Mouse (Mus musculus) MEL (cell line): ENCODE measurements around the gene Insig1. TPM values are rescaled to one million over a fixed set of nuclear protein-coding genes. Genes with fewer than 3 reads are reported as not detected.

ENCODE experiments used
- DNase-seq: peaks from one replicate; pipeline ENCODE4 v3.0.0; 2011; ENCODE audit warnings: low read depth, low spot score
- H3K27ac ChIP-seq: 2 replicates; pipeline ENCODE4 v1.5.1; 2012; ENCODE audit warnings: low read depth, mild to moderate bottlenecking, control low read depth, low read length, moderate library complexity; ENCODE audit not compliant: control insufficient read depth
- H3K27me3 ChIP-seq, 2 experiments: fragments of 150-350 bp in 1 of 2; sonication (generic) in 1 of 2; 2 replicates each; pipeline ENCODE4 v1.6.1; 2012; ENCODE audit warnings: low read length in 2 of 2, mild to moderate bottlenecking in 2 of 2, improper control_type of control experiment in 1 of 2, moderate library complexity in 1 of 2; ENCODE audit not compliant: insufficient read depth in 2 of 2, control insufficient read depth in 1 of 2
- H3K36me3 ChIP-seq, 2 experiments: 2 replicates each; pipeline ENCODE4 v1.6.1; 2012 to 2014; ENCODE audit warnings: low read length in 2 of 2, improper control_type of control experiment in 1 of 2, inconsistent platforms in 1 of 2, mild to moderate bottlenecking in 1 of 2; ENCODE audit not compliant: insufficient read depth in 2 of 2, control insufficient read depth in 1 of 2
- H3K4me1 ChIP-seq, 2 experiments: fragments of 150-350 bp in 1 of 2; sonication (generic) in 1 of 2; 2 replicates each; pipeline ENCODE4 v1.6.1; 2012; ENCODE audit warnings: low read length in 2 of 2, improper control_type of control experiment in 1 of 2, mild to moderate bottlenecking in 1 of 2; ENCODE audit not compliant: insufficient read depth in 2 of 2, control insufficient read depth in 1 of 2
- H3K4me3 ChIP-seq, 2 experiments: fragments of 150-350 bp in 1 of 2; sonication (generic) in 1 of 2; 2 replicates each; pipeline ENCODE4 v1.5.1; 2012; ENCODE audit warnings: low read depth in 2 of 2, low read length in 2 of 2, mild to moderate bottlenecking in 2 of 2, moderate library complexity in 2 of 2, control low read depth in 1 of 2, improper control_type of control experiment in 1 of 2; ENCODE audit not compliant: control insufficient read depth in 1 of 2, insufficient read depth in 1 of 2
- H3K79me2 ChIP-seq: 2 replicates; pipeline ENCODE4 v1.6.1; 2012; ENCODE audit warnings: mild to moderate bottlenecking, low read length, moderate library complexity; ENCODE audit not compliant: control insufficient read depth, poor library complexity, insufficient read depth
- H3K9ac ChIP-seq: 2 replicates; pipeline ENCODE4 v1.6.1; 2012; ENCODE audit warnings: low read depth, mild to moderate bottlenecking, control low read depth, low read length, moderate library complexity; ENCODE audit not compliant: control insufficient read depth, poor library complexity, severe bottlenecking
- H3K9me3 ChIP-seq: fragments of 150-350 bp; sonication (generic); replicated peaks from 2 replicates; pipeline ENCODE4 v1.6.1; 2012; ENCODE audit warnings: mild to moderate bottlenecking, low read length, improper control_type of control experiment, moderate library complexity; ENCODE audit not compliant: insufficient read depth
- BHLHE40 ChIP-seq: IDR thresholded peaks from 2 replicates; pipeline ENCODE4 v1.6.1; 2012; ENCODE audit warnings: low read depth, mild to moderate bottlenecking, inconsistent platforms, low read length, improper control_type of control experiment, borderline replicate concordance
- E2F4 ChIP-seq: IDR thresholded peaks from 2 replicates; pipeline ENCODE4 v1.6.1; 2011; ENCODE audit warnings: low read depth, low read length, improper control_type of control experiment, borderline replicate concordance
- ELF1 ChIP-seq: IDR thresholded peaks from 2 replicates; pipeline ENCODE4 v1.6.1; 2014; ENCODE audit warnings: low read depth, mild to moderate bottlenecking, inconsistent platforms, low read length, improper control_type of control experiment, moderate library complexity
- GABPA ChIP-seq: IDR thresholded peaks from 2 replicates; pipeline ENCODE4 v1.6.1; 2012; ENCODE audit warnings: low read depth, mild to moderate bottlenecking, inconsistent platforms, low read length, improper control_type of control experiment, moderate library complexity
- GATA1 ChIP-seq: IDR thresholded peaks from 2 replicates; pipeline ENCODE4 v1.6.1; 2011; ENCODE audit warnings: low read depth, low read length, improper control_type of control experiment
- HCFC1 ChIP-seq: IDR thresholded peaks from 2 replicates; pipeline ENCODE4 v1.6.1; 2012; ENCODE audit warnings: low read depth, mild to moderate bottlenecking, inconsistent platforms, low read length, improper control_type of control experiment, moderate library complexity
- JUND ChIP-seq: IDR thresholded peaks from 2 replicates; pipeline ENCODE4 v1.6.1; 2011; ENCODE audit warnings: low read depth, mild to moderate bottlenecking, improper control_type of control experiment, low read length
- MAX ChIP-seq: IDR thresholded peaks from 2 replicates; pipeline ENCODE4 v1.6.1; 2011; ENCODE audit warnings: low read length, improper control_type of control experiment
- MAZ ChIP-seq: IDR thresholded peaks from 2 replicates; pipeline ENCODE4 v1.6.1; 2012; ENCODE audit warnings: low read depth, mild to moderate bottlenecking, inconsistent platforms, low read length, improper control_type of control experiment
- MEF2A ChIP-seq: IDR thresholded peaks from 2 replicates; pipeline ENCODE4 v1.6.1; 2014; ENCODE audit warnings: low read depth, mild to moderate bottlenecking, inconsistent platforms, low read length, improper control_type of control experiment; ENCODE audit not compliant: poor library complexity, insufficient replicate concordance, severe bottlenecking; ENCODE audit errors: extremely low read depth
- NELFE ChIP-seq: IDR thresholded peaks from 2 replicates; pipeline ENCODE4 v1.6.1; 2011; ENCODE audit warnings: low read depth, low read length, improper control_type of control experiment
- POLR2A ChIP-seq, 2 experiments: IDR thresholded peaks; 2 replicates each; pipeline ENCODE4 v1.6.1; 2011 to 2012; ENCODE audit warnings: low read length in 2 of 2, mild to moderate bottlenecking in 2 of 2, control low read depth in 1 of 2, improper control_type of control experiment in 1 of 2, low read depth in 1 of 2, moderate library complexity in 1 of 2; ENCODE audit not compliant: control insufficient read depth in 1 of 2, insufficient read depth in 1 of 2, poor library complexity in 1 of 2
- POLR2AphosphoS2 ChIP-seq: IDR thresholded peaks from 2 replicates; pipeline ENCODE4 v1.6.1; 2011; ENCODE audit warnings: low read length, improper control_type of control experiment
- POLR2AphosphoS5 ChIP-seq: IDR thresholded peaks from 2 replicates; pipeline ENCODE4 v1.6.1; 2012; ENCODE audit warnings: low read depth, borderline replicate concordance, mild to moderate bottlenecking, inconsistent platforms, low read length, moderate library complexity, mixed read lengths
- SIN3A ChIP-seq: IDR thresholded peaks from 2 replicates; pipeline ENCODE4 v1.6.1; 2012; ENCODE audit warnings: low read length, improper control_type of control experiment, inconsistent platforms
- SMC3 ChIP-seq: IDR thresholded peaks from 2 replicates; pipeline ENCODE4 v1.6.1; 2011; ENCODE audit warnings: low read depth, low read length, improper control_type of control experiment
- TAL1 ChIP-seq: IDR thresholded peaks from 2 replicates; pipeline ENCODE4 v1.6.1; 2012; ENCODE audit warnings: mild to moderate bottlenecking, inconsistent platforms, low read length, moderate library complexity, mixed read lengths
- TBP ChIP-seq: IDR thresholded peaks from 2 replicates; pipeline ENCODE4 v1.8.0; 2011; ENCODE audit warnings: low read depth, low read length, improper control_type of control experiment
- USF1 ChIP-seq: IDR thresholded peaks from 2 replicates; pipeline ENCODE4 v1.6.1; 2014; ENCODE audit warnings: low read depth, mild to moderate bottlenecking, inconsistent platforms, low read length, improper control_type of control experiment, moderate library complexity
- USF2 ChIP-seq, 2 experiments: IDR thresholded peaks; 2 replicates each; pipeline ENCODE4 v1.6.1; 2011 to 2012; ENCODE audit warnings: improper control_type of control experiment in 2 of 2, low read length in 2 of 2, borderline replicate concordance in 1 of 2, inconsistent platforms in 1 of 2, low read depth in 1 of 2, mild to moderate bottlenecking in 1 of 2; ENCODE audit not compliant: insufficient read depth in 1 of 2
- ZC3H11A ChIP-seq: IDR thresholded peaks from 2 replicates; pipeline ENCODE4 v1.6.1; 2012; ENCODE audit warnings: low read depth, mild to moderate bottlenecking, inconsistent platforms, low read length, improper control_type of control experiment
- ZKSCAN1 ChIP-seq: IDR thresholded peaks from 2 replicates; pipeline ENCODE4 v1.6.1; 2012; ENCODE audit warnings: low read depth, mild to moderate bottlenecking, inconsistent platforms, low read length, improper control_type of control experiment, moderate library complexity
- ZMIZ1 ChIP-seq: IDR thresholded peaks from 2 replicates; pipeline ENCODE4 v1.6.1; 2012; ENCODE audit warnings: low read depth, mild to moderate bottlenecking, inconsistent platforms, low read length, improper control_type of control experiment, moderate library complexity
- ZNF384 ChIP-seq: IDR thresholded peaks from 2 replicates; pipeline ENCODE4 v1.6.1; 2012; ENCODE audit warnings: low read depth, mild to moderate bottlenecking, inconsistent platforms, low read length, improper control_type of control experiment
- polyA plus RNA-seq, 2 experiments: library from polyadenylated mRNA; stranded (reverse) in 1 of 2; unstranded in 1 of 2; fragments of >175 nt in 1 of 2; fragments of >200 nt in 1 of 2; gene quantifications; 2 replicates each; pipeline versions ENCODE4 v1.2.1 to v1.2.4; 2012; ENCODE audit warnings: low replicate concordance in 2 of 2, low read depth in 1 of 2; ENCODE audit not compliant: insufficient read length in 2 of 2, insufficient read depth in 1 of 2, missing spikeins in 1 of 2
- total RNA-seq: library from RNA; depleted of rRNA; stranded (reverse); fragments of 300-350 nt; gene quantifications from 2 replicates; pipeline ENCODE4 v1.2.3, GENCODE M21; 2012

The Insig1 gene
- total and polyA plus RNA-seq, 3 experiments, result 61.3 to 73.2 TPM; not detected in 1

DNA sequence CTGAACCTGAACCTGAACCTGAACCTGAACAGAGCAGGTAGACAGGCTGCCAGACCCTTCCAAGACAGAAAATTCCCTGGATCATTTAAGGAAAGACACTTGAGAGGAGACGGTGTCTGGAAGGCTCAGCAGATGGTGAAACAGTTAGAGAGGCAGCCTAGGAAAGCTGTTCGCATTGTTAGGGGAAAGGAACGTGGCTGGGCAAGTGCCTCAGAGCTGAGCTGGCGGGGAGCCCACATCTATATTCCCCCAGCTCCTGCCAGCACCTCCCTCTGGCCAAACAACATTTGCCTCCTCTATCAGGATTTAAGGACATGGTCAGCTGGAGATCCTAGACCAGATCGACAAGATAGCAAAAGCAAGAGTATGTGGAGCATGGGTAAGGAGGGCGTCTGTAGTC lies 10.2 kb upstream of the Insig1 start:
- no peaks in the 10 kb centered on the region for H3K27me3 ChIP-seq
- H3K36me3 ChIP-seq, result peaks cover 0 to 5% of the 10 kb centered on the region in 2 experiments; a peak in 2 of 4 replicates
- DNase-seq, result no peak
- H3K79me2 ChIP-seq, result no peaks in the 10 kb centered on the region
- no peak overlapping the region for H3K9ac ChIP-seq
- no peaks in the 10 kb centered on the region for H3K9me3 ChIP-seq
- H3K27ac ChIP-seq, result no peak overlapping the region
- no peak for TF ChIP-seq GATA1
- no peak for TF ChIP-seq POLR2AphosphoS5
- TF ChIP-seq SIN3A, result no peak
- TF ChIP-seq MEF2A, result no peak
- TF ChIP-seq MAX, result no peak
- no peak for TF ChIP-seq ZMIZ1
- no peak for TF ChIP-seq ELF1
- TF ChIP-seq USF2 (IDR thresholded peaks at IDR 0.05; ENCODE audit: borderline replicate concordance in 1 of 2, insufficient read depth in 1 of 2, low read depth in 1 of 2, low read length in 2 of 2), result no peak
- no peak for TF ChIP-seq USF1
- TF ChIP-seq E2F4, result no peak
- no peak for TF ChIP-seq GABPA
- no peak for TF ChIP-seq ZNF384
- no peak for TF ChIP-seq SMC3
- no peak for TF ChIP-seq POLR2A (IDR thresholded peaks at IDR 0.05; ENCODE audit: control insufficient read depth in 1 of 2, insufficient read depth in 1 of 2, low read depth in 1 of 2, low read length in 2 of 2, poor library complexity in 1 of 2)
- TF ChIP-seq MAZ, result no peak
- TF ChIP-seq, all 39 proteins: peak for 0
- Histone ChIP-seq H3K4me1 (peaks cover 5 to 9% of the 10 kb centered on the region in 2 experiments), H3K4me3 (no peak overlapping the region)

DNA sequence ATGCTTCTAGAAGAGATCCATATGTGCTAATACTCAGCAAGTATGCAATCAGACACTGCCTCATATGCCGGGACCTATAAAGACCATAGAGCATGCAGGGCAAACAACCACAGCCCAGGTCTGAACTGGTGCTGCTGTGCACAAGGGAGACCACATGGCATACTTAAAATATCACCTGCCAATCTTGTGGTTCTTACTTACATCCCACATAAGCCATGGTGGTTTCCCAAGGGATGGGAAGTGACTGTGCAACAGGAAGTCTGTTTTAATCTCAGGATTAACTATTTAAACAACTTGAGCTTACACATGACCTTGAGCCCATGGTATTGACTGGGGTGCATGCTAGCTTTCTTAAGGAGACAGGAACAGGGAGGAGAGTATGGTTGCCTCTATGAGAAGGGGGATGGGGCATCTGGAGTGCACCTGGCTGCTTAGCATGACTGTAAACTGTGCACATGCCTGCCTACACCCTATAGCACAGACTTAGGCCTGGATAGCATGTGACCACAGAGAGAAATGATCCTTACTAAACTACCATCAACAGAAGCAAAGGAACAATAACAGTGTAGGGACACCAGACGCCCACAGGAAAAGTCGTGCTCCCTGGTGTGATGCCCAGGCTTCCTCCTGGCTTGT lies 7.1 kb upstream of the Insig1 start:
- Histone ChIP-seq H3K27ac (no peak overlapping the region), H3K9me3 (no peaks in the 10 kb centered on the region), H3K79me2 (no peaks in the 10 kb centered on the region), H3K9ac (no peak overlapping the region), H3K27me3 (no peaks in the 10 kb centered on the region), H3K36me3 (peaks cover 0 to 6% of the 10 kb centered on the region in 2 experiments; a peak in 2 of 4 replicates), H3K4me3 (no peak overlapping the region), H3K4me1 (peaks cover 8 to 17% of the 10 kb centered on the region in 2 experiments)
- no peak for DNase-seq
- TF ChIP-seq SIN3A (no peak), NELFE (no peak), ZC3H11A (no peak), ZKSCAN1 (no peak), MEF2A (no peak), ELF1 (no peak), HCFC1 (no peak), BHLHE40 (no peak), TAL1 (no peak), USF2 (IDR thresholded peaks at IDR 0.05; ENCODE audit: borderline replicate concordance in 1 of 2, insufficient read depth in 1 of 2, low read depth in 1 of 2, low read length in 2 of 2) (no peak), POLR2AphosphoS2 (no peak), TBP (no peak), JUND (no peak)
